Mouse (Mus musculus): ENCODE results near the gene Gm20696. TPM values are rescaled to one million over a fixed set of nuclear protein-coding genes. Genes with fewer than 3 reads are reported as not detected.
A peak's percentile ranks its signal among the peaks of the same experiment; 100 is the strongest.

Gm20696 gene
- polyA plus RNA-seq, 1 experiment from 2014 or later, result 3.4 TPM

DNA sequence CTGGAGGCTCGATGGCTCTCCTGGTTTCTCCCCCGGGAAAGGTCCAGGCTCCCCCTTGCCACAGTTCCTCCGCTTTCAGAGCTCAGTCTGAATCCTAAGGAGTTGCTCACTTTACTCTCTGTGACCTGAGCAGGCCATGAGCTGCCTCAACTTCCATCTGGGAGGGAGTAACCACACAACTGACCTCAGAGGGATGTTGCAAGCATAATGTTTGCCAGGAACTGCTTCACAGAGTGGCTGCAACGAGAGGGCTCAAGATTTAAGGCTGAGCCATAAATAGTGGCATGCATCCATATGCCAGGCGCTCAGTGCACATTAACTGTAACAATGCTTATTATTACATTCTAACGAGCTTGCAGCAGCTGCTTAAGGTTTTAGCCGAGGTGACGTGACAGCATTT lies 29.8 kb downstream of the Gm20696 start:
- WGBS, result 55% methylated on average over 8 of the region's 8 CpGs
- Histone ChIP-seq H3K9me3 (no peaks in the 10 kb centered on the region), H3K4me2 (no peak overlapping the region), H3K27me3 (0 out of 2 replicates have a peak, but pooled peaks cover 4% of the 10 kb centered on the region), H3K27ac (replicated peaks) (no peak overlapping the region), H3K36me3 (0 out of 2 replicates have a peak, but pooled peaks cover 3% of the 10 kb centered on the region), H3K4me1 (replicated peaks) (no peaks in the 10 kb centered on the region; the same call in 1 of the 2 replicates), H3K4me3 (no peak overlapping the region), H3K9ac (no peak overlapping the region)
- ATAC-seq (ENCODE audit: low FRiP score, low read depth), result no peak

DNA sequence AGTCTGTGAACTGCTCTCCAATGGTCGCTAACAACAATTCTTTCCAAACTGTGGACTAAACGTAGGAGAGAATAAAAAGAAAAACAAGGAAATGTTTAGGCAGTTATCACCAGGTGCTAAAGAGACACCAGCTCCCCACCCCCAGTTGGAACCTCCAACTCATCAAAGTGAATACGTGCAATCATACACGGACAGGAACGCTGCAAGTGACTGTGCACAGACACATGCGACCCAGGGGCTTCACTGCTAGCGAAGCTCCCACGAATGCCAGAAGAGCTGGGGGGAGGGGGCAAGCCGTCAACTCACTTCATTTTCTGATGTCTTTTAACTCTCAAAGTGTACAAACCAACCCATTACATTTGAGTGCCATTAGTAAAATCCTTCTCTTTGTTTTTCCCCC lies 30.5 kb downstream of the Gm20696 start:
- H3K4me3 ChIP-seq, result no peak overlapping the region
- 49% methylated on average over 9 of the region's 9 CpGs for WGBS
- H3K36me3 ChIP-seq, result 0 out of 2 replicates have a peak, but pooled peaks cover 3% of the 10 kb centered on the region
- no peak for ATAC-seq (ENCODE audit: low FRiP score, low read depth)
- no peaks in the 10 kb centered on the region for H3K9me3 ChIP-seq
- no peak overlapping the region for H3K9ac ChIP-seq
- no peaks in the 10 kb centered on the region; the same call in 1 of the 2 replicates for H3K4me1 ChIP-seq (replicated peaks)
- no peak overlapping the region for H3K4me2 ChIP-seq
- no peak overlapping the region for H3K27ac ChIP-seq (replicated peaks)
- H3K27me3 ChIP-seq, result 0 out of 2 replicates have a peak, but pooled peaks cover 4% of the 10 kb centered on the region

DNA sequence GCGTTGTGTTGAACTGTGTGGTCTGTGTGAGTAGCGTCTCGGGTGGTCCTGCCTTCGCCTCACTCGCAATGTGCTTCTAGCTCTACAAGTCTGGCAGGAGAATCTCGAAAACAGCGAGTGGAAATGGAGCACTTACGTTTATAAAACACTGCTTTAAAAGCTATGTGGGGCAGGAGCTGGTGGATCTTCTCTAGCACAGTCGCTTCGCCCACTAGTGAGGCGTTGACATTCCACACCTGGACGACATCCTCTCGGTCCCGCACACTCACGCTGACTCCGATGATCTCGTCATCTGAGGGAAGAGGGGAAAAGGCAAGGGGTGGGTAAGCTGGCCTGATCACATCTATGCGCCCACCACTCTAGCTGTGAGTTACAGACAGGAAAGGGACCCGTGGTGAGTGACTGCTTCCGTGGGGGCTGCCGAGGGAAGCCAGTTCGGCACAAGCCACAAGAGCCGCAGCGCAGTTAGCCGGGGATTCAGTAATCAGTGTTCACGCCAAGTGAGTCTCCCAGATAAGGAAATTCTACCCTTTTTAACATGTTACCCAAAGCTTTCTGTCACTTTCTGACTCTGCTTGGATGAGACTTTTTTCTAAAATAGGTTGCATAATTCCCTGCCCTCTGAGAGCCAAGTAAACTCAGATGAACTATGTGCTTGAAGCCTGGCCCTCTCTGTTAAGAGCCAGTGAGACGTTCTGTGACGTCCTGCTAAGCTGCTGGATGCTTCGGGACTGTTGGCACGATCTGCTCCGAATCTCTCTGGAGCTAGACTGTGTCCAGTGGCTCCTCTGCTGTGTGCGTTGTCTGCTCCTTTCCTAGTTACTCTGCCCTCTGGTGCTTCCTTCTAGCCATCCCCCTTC lies 34.2 kb downstream of the Gm20696 start:
- Histone ChIP-seq H3K27me3 (0 out of 2 replicates have a peak, but pooled peaks cover 4% of the 10 kb centered on the region), H3K9ac (no peak overlapping the region)

GRCm38 (mm10) chr6:99631637-99632036 lies 35.0 kb downstream of the Gm20696 start:
- Histone ChIP-seq H3K4me1 (replicated peaks) (no peaks in the 10 kb centered on the region), H3K9me3 (no peaks in the 10 kb centered on the region), H3K4me3 (no peak overlapping the region), H3K9ac (no peak overlapping the region), H3K27ac (replicated peaks) (no peak overlapping the region), H3K27me3 (0 out of 2 replicates have a peak, but pooled peaks cover 4% of the 10 kb centered on the region), H3K4me2 (no peak overlapping the region), H3K36me3 (no peaks in the 10 kb centered on the region)
- no peak for ATAC-seq (ENCODE audit: low FRiP score, low read depth)
- WGBS, result 69% methylated on average over 5 of the region's 5 CpGs

More for the DNA sequence above, 34.2 kb downstream of the Gm20696 start:
- no peaks in the 10 kb centered on the region; the same call in 1 of the 2 replicates for H3K4me1 ChIP-seq (replicated peaks)
- no peak overlapping the region for H3K27ac ChIP-seq (replicated peaks)
- WGBS, result 87% methylated on average over 32 of the region's 32 CpGs
- no peaks in the 10 kb centered on the region for H3K36me3 ChIP-seq
- no peak overlapping the region for H3K4me2 ChIP-seq
- H3K4me3 ChIP-seq, result no peak overlapping the region
- H3K9me3 ChIP-seq, result no peaks in the 10 kb centered on the region
- no peak for ATAC-seq (ENCODE audit: low FRiP score, low read depth)

DNA sequence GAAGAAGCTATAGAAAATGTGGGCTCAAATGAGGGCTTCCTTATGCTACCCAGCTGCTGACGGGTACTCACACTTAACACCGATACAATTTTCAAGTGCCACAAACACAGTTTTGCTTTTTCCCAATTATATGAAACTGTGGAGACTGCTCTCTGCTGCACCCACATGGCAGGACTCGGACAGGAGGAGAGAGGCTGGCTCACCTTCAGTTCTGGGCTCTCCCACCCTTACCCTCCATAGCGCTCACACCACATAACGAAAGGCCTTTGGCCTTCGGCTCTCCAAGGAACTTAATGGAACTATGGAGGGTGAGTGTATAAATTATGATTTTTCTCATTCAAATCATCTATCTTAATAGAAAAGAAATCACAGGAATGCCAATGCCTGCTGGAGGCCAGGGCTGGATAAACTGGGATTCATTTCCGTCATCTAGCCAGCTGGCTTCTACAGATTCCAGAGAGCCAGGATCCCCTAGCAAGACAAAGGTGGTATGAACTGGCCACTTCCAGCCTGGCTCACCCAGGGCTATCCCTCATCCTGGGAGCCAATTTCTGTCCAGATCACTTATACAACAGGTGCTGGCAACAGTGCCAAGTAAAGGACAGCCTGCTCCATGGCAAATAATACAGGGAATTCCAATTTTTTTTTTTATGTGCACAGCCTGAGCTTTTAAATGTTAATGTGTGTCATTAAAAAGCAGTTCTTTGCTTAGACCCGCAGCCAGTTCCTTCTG lies 36.7 kb downstream of the Gm20696 start:
- ATAC-seq (ENCODE audit: low FRiP score, low read depth), result peak; percentile 30; the same call in 1 of the 2 replicates
- 0 out of 2 replicates have a peak, but pooled peaks cover 4% of the 10 kb centered on the region for H3K27me3 ChIP-seq
- no peaks in the 10 kb centered on the region for H3K9me3 ChIP-seq

GRCm38 (mm10) chr6:99626347-99626746 lies 40.2 kb downstream of the Gm20696 start:
- Histone ChIP-seq H3K36me3 (no peaks in the 10 kb centered on the region), H3K27me3 (0 out of 2 replicates have a peak, but pooled peaks cover 3% of the 10 kb centered on the region), H3K4me1 (replicated peaks) (no peaks in the 10 kb centered on the region), H3K9ac (no peak overlapping the region), H3K4me2 (no peak overlapping the region), H3K4me3 (no peak overlapping the region), H3K9me3 (no peaks in the 10 kb centered on the region), H3K27ac (replicated peaks) (no peak overlapping the region)
- ATAC-seq (ENCODE audit: low FRiP score, low read depth), result no peak
- WGBS, result 56% methylated on average over 2 of the region's 2 CpGs

More for the DNA sequence above, 36.7 kb downstream of the Gm20696 start:
- H3K27ac ChIP-seq (replicated peaks), result no peak overlapping the region
- H3K4me2 ChIP-seq, result no peak overlapping the region
- no peak overlapping the region for H3K4me3 ChIP-seq
- H3K9ac ChIP-seq, result no peak overlapping the region
- no peaks in the 10 kb centered on the region for H3K4me1 ChIP-seq (replicated peaks)
- no peaks in the 10 kb centered on the region for H3K36me3 ChIP-seq
- WGBS, result 73% methylated on average over 8 of the region's 8 CpGs

GRCm38 (mm10) chr6:99625803-99626202 lies 40.8 kb downstream of the Gm20696 start:
- H3K4me1 ChIP-seq (replicated peaks), result no peaks in the 10 kb centered on the region
- H3K9me3 ChIP-seq, result no peaks in the 10 kb centered on the region
- no peaks in the 10 kb centered on the region for H3K36me3 ChIP-seq
- no peak overlapping the region for H3K4me3 ChIP-seq
- H3K9ac ChIP-seq, result no peak overlapping the region
- no peak for ATAC-seq (ENCODE audit: low FRiP score, low read depth)
- WGBS, result 34% methylated on average over 7 of the region's 7 CpGs
- H3K27ac ChIP-seq (replicated peaks), result no peak overlapping the region
- 0 out of 2 replicates have a peak, but pooled peaks cover 3% of the 10 kb centered on the region for H3K27me3 ChIP-seq
- H3K4me2 ChIP-seq, result no peak overlapping the region

DNA sequence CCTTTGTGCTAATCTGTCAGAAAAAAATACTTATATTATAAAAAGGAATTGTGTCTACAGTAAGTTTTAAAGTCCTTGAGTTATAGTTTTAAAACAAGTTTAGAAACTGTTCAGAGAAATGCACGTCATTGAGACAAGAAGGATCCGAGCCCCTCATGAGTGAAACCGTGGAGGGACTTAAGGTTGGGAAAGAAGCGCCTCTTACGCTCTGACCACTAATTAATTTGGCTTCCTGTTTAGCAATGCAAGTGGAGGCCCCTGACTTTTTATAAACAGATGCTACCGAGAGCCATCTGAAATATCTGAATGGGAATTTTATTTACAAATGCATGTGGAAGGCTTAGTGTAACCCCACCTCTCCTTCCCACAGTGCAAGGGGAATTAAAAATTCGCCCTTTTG lies 41.3 kb downstream of the Gm20696 start:
- Histone ChIP-seq H3K9me3 (no peaks in the 10 kb centered on the region), H3K4me1 (replicated peaks) (no peaks in the 10 kb centered on the region), H3K4me2 (no peak overlapping the region), H3K27me3 (0 out of 2 replicates have a peak, but pooled peaks cover 3% of the 10 kb centered on the region), H3K4me3 (no peak overlapping the region), H3K36me3 (no peaks in the 10 kb centered on the region), H3K9ac (no peak overlapping the region), H3K27ac (replicated peaks) (no peak overlapping the region)
- 52% methylated on average over 7 of the region's 7 CpGs for WGBS
- ATAC-seq (ENCODE audit: low FRiP score, low read depth), result no peak

DNA sequence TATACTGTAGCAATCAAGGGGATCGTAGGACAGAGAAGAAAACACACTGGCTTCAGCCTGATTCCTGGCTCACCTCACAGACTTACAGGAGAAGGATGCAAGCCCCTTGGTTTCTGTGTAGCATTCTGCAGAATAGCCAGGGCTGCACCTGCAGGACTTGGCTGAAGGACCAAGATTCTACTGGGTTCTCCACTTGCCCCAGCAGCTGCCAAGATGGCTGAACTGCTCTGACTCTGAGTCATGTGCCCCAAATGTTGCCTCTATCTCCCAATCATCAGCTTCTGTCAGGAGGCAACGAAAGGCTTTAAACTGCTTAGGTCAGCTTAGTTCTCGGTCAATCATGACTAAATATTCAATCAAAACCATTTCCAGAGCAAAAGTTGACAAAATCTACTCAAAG lies 42.1 kb downstream of the Gm20696 start:
- no peak for ATAC-seq (ENCODE audit: low FRiP score, low read depth)
- 91% methylated on average over 3 of the region's 3 CpGs for WGBS
- H3K4me3 ChIP-seq, result no peak overlapping the region

DNA sequence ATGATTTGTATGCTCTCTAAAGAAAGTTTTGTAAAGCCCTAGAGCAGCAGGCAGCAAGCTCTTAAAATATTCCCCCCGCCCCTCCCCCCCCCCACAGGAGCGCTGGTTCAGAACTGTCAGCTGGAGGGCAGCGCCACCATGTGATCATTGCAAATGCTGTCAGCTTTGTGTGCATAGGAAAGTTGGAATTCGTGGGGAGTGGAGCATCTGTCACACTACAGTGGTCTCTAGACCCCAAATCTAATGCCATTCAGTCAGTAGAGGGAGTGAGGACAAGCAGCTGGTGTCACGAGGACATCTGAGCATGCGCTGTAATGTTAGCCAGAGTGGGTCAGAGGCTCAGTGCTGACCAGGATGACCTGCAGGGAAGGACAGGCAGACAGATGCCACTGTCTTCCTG lies 43.0 kb downstream of the Gm20696 start:
- peak; percentile 51; the same call in 1 of the 2 replicates for ATAC-seq (ENCODE audit: low FRiP score, low read depth)
- H3K9ac ChIP-seq, result no peak overlapping the region
- H3K4me2 ChIP-seq, result 0 out of 2 replicates have a peak overlapping the region, but pooled peaks have one; percentile 9
- 0 out of 2 replicates have a peak, but pooled peaks cover 3% of the 10 kb centered on the region for H3K27me3 ChIP-seq
- no peaks in the 10 kb centered on the region for H3K4me1 ChIP-seq (replicated peaks)
- no peak overlapping the region for H3K27ac ChIP-seq (replicated peaks)
- no peak overlapping the region for H3K4me3 ChIP-seq
- H3K36me3 ChIP-seq, result no peaks in the 10 kb centered on the region
- H3K9me3 ChIP-seq, result no peaks in the 10 kb centered on the region
- 13% methylated on average over 6 of the region's 6 CpGs for WGBS

More for the DNA sequence above, 42.1 kb downstream of the Gm20696 start:
- 0 out of 2 replicates have a peak, but pooled peaks cover 3% of the 10 kb centered on the region for H3K27me3 ChIP-seq
- no peak overlapping the region for H3K27ac ChIP-seq (replicated peaks)
- no peaks in the 10 kb centered on the region for H3K36me3 ChIP-seq
- no peaks in the 10 kb centered on the region for H3K9me3 ChIP-seq
- no peak overlapping the region for H3K4me2 ChIP-seq
- H3K9ac ChIP-seq, result no peak overlapping the region
- H3K4me1 ChIP-seq (replicated peaks), result no peaks in the 10 kb centered on the region

- H3K4me1 ChIP-seq (replicated peaks), result no peaks in the 10 kb centered on the region
- no peaks in the 10 kb centered on the region for H3K36me3 ChIP-seq
- no peaks in the 10 kb centered on the region for H3K9me3 ChIP-seq
- no peak overlapping the region for H3K27ac ChIP-seq (replicated peaks)
- H3K27me3 ChIP-seq, result peaks cover 6% of the 10 kb centered on the region; the same call in 1 of the 2 replicates
- WGBS, result 74% methylated on average over 4 of the region's 4 CpGs
- no peak overlapping the region for H3K4me3 ChIP-seq
- ATAC-seq (ENCODE audit: low FRiP score, low read depth), result no peak
- no peak overlapping the region for H3K9ac ChIP-seq
- H3K4me2 ChIP-seq, result no peak overlapping the region
Measured at GRCm38 (mm10) chr6:99621167-99621566, 45.4 kb downstream of the Gm20696 start.

DNA sequence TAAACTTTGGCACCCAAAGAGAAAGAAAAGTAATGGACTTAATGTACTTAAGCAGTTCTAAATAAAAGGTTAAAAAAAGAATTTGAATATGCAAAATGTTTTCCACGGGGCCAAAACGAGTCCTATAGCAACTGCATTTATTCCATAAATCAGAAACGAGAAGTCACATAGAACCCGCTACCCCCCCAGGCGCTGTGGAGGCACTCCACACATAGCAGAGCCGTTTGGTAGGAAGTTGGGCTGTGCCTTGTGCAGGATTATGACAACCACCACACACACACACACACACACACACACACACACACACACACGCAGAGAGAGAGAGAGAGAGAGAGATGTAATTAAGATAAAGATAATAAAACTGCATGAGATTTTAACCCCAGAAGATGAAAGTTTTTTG lies 46.1 kb downstream of the Gm20696 start:
- Histone ChIP-seq H3K4me2 (no peak overlapping the region), H3K9ac (no peak overlapping the region), H3K9me3 (no peaks in the 10 kb centered on the region), H3K4me3 (no peak overlapping the region), H3K36me3 (no peaks in the 10 kb centered on the region), H3K4me1 (replicated peaks) (peaks cover 3% of the 10 kb centered on the region), H3K27me3 (peaks cover 6% of the 10 kb centered on the region; the same call in 1 of the 2 replicates), H3K27ac (replicated peaks) (no peak overlapping the region)
- 79% methylated on average over 7 of the region's 7 CpGs for WGBS
- no peak for ATAC-seq (ENCODE audit: low FRiP score, low read depth)

Measured in hindbrain, embryonic 15.5 days (tissue).